Mouse (Mus musculus): ENCODE measurements around the gene Spesp1. TPM values are rescaled to one million over a fixed set of nuclear protein-coding genes. Genes with fewer than 3 reads are reported as not detected.

Gene Spesp1
- polyA plus RNA-seq, 1 experiment from 2014 or later, result not detected

GRCm38 (mm10) chr9:62284266-62284665 is 2.3 kb upstream of the Spesp1 start:
- H3K27ac ChIP-seq (ENCODE audit: low read depth, low read length), result no peak overlapping the region

GRCm38 (mm10) chr9:62276899-62277298 is 5.1 kb downstream of the Spesp1 start:
- H3K27me3 ChIP-seq (ENCODE audit: control insufficient read depth, insufficient read depth, low read length), result no peaks in the 10 kb centered on the region
- no peak overlapping the region for H3K4me3 ChIP-seq (ENCODE audit: low read depth, low read length)
- WGBS, result 64% methylated on average over 4 of the region's 4 CpGs
- H3K27ac ChIP-seq (ENCODE audit: low read depth, low read length), result no peak overlapping the region
- H3K4me1 ChIP-seq (ENCODE audit: control insufficient read depth, insufficient read depth, low read length), result no peaks in the 10 kb centered on the region
- no peaks in the 10 kb centered on the region for H3K36me3 ChIP-seq (ENCODE audit: control insufficient read depth, insufficient read depth, low read length)
- no peak for ATAC-seq (ENCODE audit: low read depth)
- H3K9ac ChIP-seq (replicated peaks; ENCODE audit: low read depth, low read length), result no peak overlapping the region
- H3K4me2 ChIP-seq (ENCODE audit: low read depth, low read length), result no peak overlapping the region
- H3K9me3 ChIP-seq (ENCODE audit: control insufficient read depth, low read length), result no peaks in the 10 kb centered on the region

More at GRCm38 (mm10) chr9:62284266-62284665, 2.3 kb upstream of the Spesp1 start:
- Histone ChIP-seq H3K4me1 (ENCODE audit: control insufficient read depth, insufficient read depth, low read length) (no peaks in the 10 kb centered on the region), H3K9ac (replicated peaks; ENCODE audit: low read depth, low read length) (no peak overlapping the region), H3K4me3 (ENCODE audit: low read depth, low read length) (no peak overlapping the region), H3K36me3 (ENCODE audit: control insufficient read depth, insufficient read depth, low read length) (no peaks in the 10 kb centered on the region), H3K27me3 (ENCODE audit: control insufficient read depth, insufficient read depth, low read length) (no peaks in the 10 kb centered on the region), H3K4me2 (ENCODE audit: low read depth, low read length) (no peak overlapping the region), H3K9me3 (ENCODE audit: control insufficient read depth, low read length) (no peaks in the 10 kb centered on the region)
- ATAC-seq (ENCODE audit: low read depth), result no peak
- WGBS, result 85% methylated on average over 7 of the region's 7 CpGs

GRCm38 (mm10) chr9:62270775-62271399 is 11.1 kb downstream of the Spesp1 start:
- Histone ChIP-seq H3K4me2 (ENCODE audit: low read depth, low read length) (no peak overlapping the region), H3K4me3 (ENCODE audit: low read depth, low read length) (no peak overlapping the region), H3K4me1 (ENCODE audit: control insufficient read depth, insufficient read depth, low read length) (no peaks in the 10 kb centered on the region), H3K27ac (ENCODE audit: low read depth, low read length) (no peak overlapping the region), H3K36me3 (ENCODE audit: control insufficient read depth, insufficient read depth, low read length) (no peaks in the 10 kb centered on the region), H3K9me3 (ENCODE audit: control insufficient read depth, low read length) (no peaks in the 10 kb centered on the region), H3K9ac (replicated peaks; ENCODE audit: low read depth, low read length) (no peak overlapping the region), H3K27me3 (ENCODE audit: control insufficient read depth, insufficient read depth, low read length) (no peaks in the 10 kb centered on the region; the same call in 1 of the 2 replicates)
- ATAC-seq (ENCODE audit: low read depth), result no peak
- WGBS, result 76% methylated on average over 7 of the region's 7 CpGs

- 93% methylated on average over 1 of the region's 1 CpGs for WGBS
- Histone ChIP-seq H3K9ac (replicated peaks; ENCODE audit: low read depth, low read length) (no peak overlapping the region), H3K36me3 (ENCODE audit: control insufficient read depth, insufficient read depth, low read length) (no peaks in the 10 kb centered on the region), H3K4me3 (ENCODE audit: low read depth, low read length) (no peak overlapping the region), H3K27ac (ENCODE audit: low read depth, low read length) (no peak overlapping the region), H3K9me3 (ENCODE audit: control insufficient read depth, low read length) (no peaks in the 10 kb centered on the region), H3K4me1 (ENCODE audit: control insufficient read depth, insufficient read depth, low read length) (no peaks in the 10 kb centered on the region), H3K4me2 (ENCODE audit: low read depth, low read length) (no peak overlapping the region), H3K27me3 (ENCODE audit: control insufficient read depth, insufficient read depth, low read length) (no peaks in the 10 kb centered on the region; the same call in 1 of the 2 replicates)
- no peak for ATAC-seq (ENCODE audit: low read depth)
Measured at GRCm38 (mm10) chr9:62269161-62269560, 12.8 kb downstream of the Spesp1 start.

- H3K4me2 ChIP-seq (ENCODE audit: low read depth, low read length), result no peak overlapping the region
- ATAC-seq (ENCODE audit: low read depth), result no peak
- no peaks in the 10 kb centered on the region for H3K9me3 ChIP-seq (ENCODE audit: control insufficient read depth, low read length)
- H3K9ac ChIP-seq (replicated peaks; ENCODE audit: low read depth, low read length), result no peak overlapping the region
- H3K4me3 ChIP-seq (ENCODE audit: low read depth, low read length), result no peak overlapping the region
- no peak overlapping the region for H3K27ac ChIP-seq (ENCODE audit: low read depth, low read length)
- WGBS, result 79% methylated on average over 10 of the region's 10 CpGs
- H3K4me1 ChIP-seq (ENCODE audit: control insufficient read depth, insufficient read depth, low read length), result no peaks in the 10 kb centered on the region
- H3K36me3 ChIP-seq (ENCODE audit: control insufficient read depth, insufficient read depth, low read length), result no peaks in the 10 kb centered on the region
- no peaks in the 10 kb centered on the region for H3K27me3 ChIP-seq (ENCODE audit: control insufficient read depth, insufficient read depth, low read length)
Measured at GRCm38 (mm10) chr9:62265278-62265677, 16.7 kb downstream of the Spesp1 start.

- 60% methylated on average over 5 of the region's 5 CpGs for WGBS
- no peak for ATAC-seq (ENCODE audit: low read depth)
- no peaks in the 10 kb centered on the region for H3K27me3 ChIP-seq (ENCODE audit: control insufficient read depth, insufficient read depth, low read length)
Measured at GRCm38 (mm10) chr9:62263652-62264051, 18.4 kb downstream of the Spesp1 start.

GRCm38 (mm10) chr9:62261406-62261805 is 20.6 kb downstream of the Spesp1 start:
- no peak overlapping the region for H3K9ac ChIP-seq (replicated peaks; ENCODE audit: low read depth, low read length)
- no peaks in the 10 kb centered on the region for H3K27me3 ChIP-seq (ENCODE audit: control insufficient read depth, insufficient read depth, low read length)
- H3K4me3 ChIP-seq (ENCODE audit: low read depth, low read length), result no peak overlapping the region
- no peak for ATAC-seq (ENCODE audit: low read depth)
- no peaks in the 10 kb centered on the region for H3K9me3 ChIP-seq (ENCODE audit: control insufficient read depth, low read length)
- H3K27ac ChIP-seq (ENCODE audit: low read depth, low read length), result no peak overlapping the region
- no peaks in the 10 kb centered on the region for H3K36me3 ChIP-seq (ENCODE audit: control insufficient read depth, insufficient read depth, low read length)
- no peak overlapping the region for H3K4me2 ChIP-seq (ENCODE audit: low read depth, low read length)
- 84% methylated on average over 3 of the region's 3 CpGs for WGBS
- no peaks in the 10 kb centered on the region for H3K4me1 ChIP-seq (ENCODE audit: control insufficient read depth, insufficient read depth, low read length)

More at GRCm38 (mm10) chr9:62263652-62264051, 18.4 kb downstream of the Spesp1 start:
- Histone ChIP-seq H3K9me3 (ENCODE audit: control insufficient read depth, low read length) (no peaks in the 10 kb centered on the region), H3K9ac (replicated peaks; ENCODE audit: low read depth, low read length) (no peak overlapping the region), H3K4me1 (ENCODE audit: control insufficient read depth, insufficient read depth, low read length) (no peaks in the 10 kb centered on the region), H3K4me3 (ENCODE audit: low read depth, low read length) (no peak overlapping the region), H3K4me2 (ENCODE audit: low read depth, low read length) (no peak overlapping the region), H3K27ac (ENCODE audit: low read depth, low read length) (no peak overlapping the region), H3K36me3 (ENCODE audit: control insufficient read depth, insufficient read depth, low read length) (no peaks in the 10 kb centered on the region)

- Histone ChIP-seq H3K27ac (ENCODE audit: low read depth, low read length) (no peak overlapping the region), H3K9me3 (ENCODE audit: control insufficient read depth, low read length) (no peaks in the 10 kb centered on the region), H3K4me1 (ENCODE audit: control insufficient read depth, insufficient read depth, low read length) (no peaks in the 10 kb centered on the region), H3K4me3 (ENCODE audit: low read depth, low read length) (no peak overlapping the region), H3K27me3 (ENCODE audit: control insufficient read depth, insufficient read depth, low read length) (no peaks in the 10 kb centered on the region), H3K9ac (replicated peaks; ENCODE audit: low read depth, low read length) (no peak overlapping the region), H3K36me3 (ENCODE audit: control insufficient read depth, insufficient read depth, low read length) (no peaks in the 10 kb centered on the region), H3K4me2 (ENCODE audit: low read depth, low read length) (no peak overlapping the region)
- no peak for ATAC-seq (ENCODE audit: low read depth)
- WGBS, result 87% methylated on average over 5 of the region's 5 CpGs
Measured at GRCm38 (mm10) chr9:62261006-62261405, 21.0 kb downstream of the Spesp1 start.

GRCm38 (mm10) chr9:62258005-62258404 is 24.0 kb downstream of the Spesp1 start:
- Histone ChIP-seq H3K4me3 (ENCODE audit: low read depth, low read length) (no peak overlapping the region), H3K4me2 (ENCODE audit: low read depth, low read length) (no peak overlapping the region), H3K27ac (ENCODE audit: low read depth, low read length) (no peak overlapping the region), H3K4me1 (ENCODE audit: control insufficient read depth, insufficient read depth, low read length) (no peaks in the 10 kb centered on the region), H3K9me3 (ENCODE audit: control insufficient read depth, low read length) (no peaks in the 10 kb centered on the region), H3K9ac (replicated peaks; ENCODE audit: low read depth, low read length) (no peak overlapping the region), H3K27me3 (ENCODE audit: control insufficient read depth, insufficient read depth, low read length) (no peaks in the 10 kb centered on the region), H3K36me3 (ENCODE audit: control insufficient read depth, insufficient read depth, low read length) (no peaks in the 10 kb centered on the region)
- WGBS, result 89% methylated on average over 11 of the region's 11 CpGs
- ATAC-seq (ENCODE audit: low read depth), result no peak
